Mouse (Mus musculus): ENCODE results near the gene Tgm1. TPM values are rescaled to one million over a fixed set of nuclear protein-coding genes. Genes with fewer than 3 reads are reported as not detected.

Gene Tgm1
- polyA plus RNA-seq, 1 experiment from 2014 or later = 0.14 TPM

DNA sequence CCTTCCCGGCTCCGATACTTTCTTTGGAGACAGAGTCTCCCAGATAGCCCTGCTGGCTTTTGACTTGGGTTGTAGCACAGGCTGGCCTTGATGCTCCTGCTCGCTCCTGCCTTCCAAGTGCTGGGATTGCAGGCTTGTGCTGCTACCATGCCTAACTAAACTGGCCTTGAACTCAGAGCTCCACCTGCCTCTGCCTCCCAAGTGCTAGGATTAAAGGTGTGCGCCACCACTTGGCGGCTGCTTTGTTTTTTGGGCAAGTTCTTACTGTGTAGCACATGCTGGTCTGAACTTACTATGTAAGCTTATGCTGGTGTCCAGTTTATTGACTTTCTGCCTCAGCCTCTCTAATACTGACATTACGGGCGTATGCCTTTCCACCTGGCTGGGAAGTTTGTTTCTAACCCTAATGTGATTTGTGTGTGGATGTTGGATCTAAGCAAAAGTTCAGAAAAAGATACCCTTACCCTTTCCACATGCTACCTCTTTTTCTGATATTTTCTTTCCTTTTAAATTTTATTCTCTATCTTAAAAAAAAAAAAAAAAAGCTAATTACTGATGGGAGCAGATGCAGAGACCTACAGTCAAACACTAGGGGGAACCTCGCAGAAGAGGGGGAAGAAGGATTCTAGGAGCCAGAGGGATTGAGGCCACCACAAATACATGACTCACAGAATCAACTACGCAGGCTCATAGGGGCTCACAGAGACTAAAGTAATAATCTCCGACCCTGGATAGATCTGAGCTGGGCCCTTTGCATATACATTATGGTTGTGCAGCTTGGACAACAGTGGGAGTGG lies 33.5 kb upstream of the Tgm1 start:
- Histone ChIP-seq H3K9me3 (ENCODE audit: control insufficient read depth, low read length) (no peaks in the 10 kb centered on the region), H3K4me3 (ENCODE audit: control insufficient read depth in 1 of 2, insufficient read depth in 1 of 2, low read depth in 1 of 2, low read length in 2 of 2) (no peak overlapping the region), H3K27me3 (ENCODE audit: control insufficient read depth, insufficient read depth, low read length) (no peaks in the 10 kb centered on the region), H3K9ac (ENCODE audit: low read length) (no peak overlapping the region), H3K4me2 (ENCODE audit: low read length) (0 out of 2 replicates have a peak overlapping the region, but pooled peaks have one; percentile 98), H3K27ac (replicated peaks in 1 of 2; ENCODE audit: control insufficient read depth in 1 of 2, insufficient read depth in 1 of 2, low read depth in 2 of 2, low read length in 2 of 2) (no peak overlapping the region), H3K36me3 (ENCODE audit: control insufficient read depth, insufficient read depth, low read length) (peaks cover 53% of the 10 kb centered on the region), H3K4me1 (ENCODE audit: control insufficient read depth in 2 of 2, insufficient read depth in 2 of 2, low read length in 2 of 2) (peaks cover 8 to 22% of the 10 kb centered on the region in 2 experiments; a peak in 3 of 4 replicates)
- 91% methylated on average over 10 of the region's 10 CpGs for WGBS
- ATAC-seq (ENCODE audit: insufficient number of reproducible peaks, insufficient read depth, low FRiP score, low read depth) = no peak

- H3K36me3 ChIP-seq (ENCODE audit: control insufficient read depth, insufficient read depth, low read length) = peaks cover 53% of the 10 kb centered on the region
- peak overlapping the region; percentile 98 for H3K4me2 ChIP-seq (ENCODE audit: low read length)
- WGBS = under 1% methylated on average over 31 of the region's 31 CpGs
- H3K4me1 ChIP-seq (ENCODE audit: control insufficient read depth in 2 of 2, insufficient read depth in 2 of 2, low read length in 2 of 2) = peaks cover 8 to 22% of the 10 kb centered on the region in 2 experiments; a peak in 3 of 4 replicates
- no peaks in the 10 kb centered on the region for H3K27me3 ChIP-seq (ENCODE audit: control insufficient read depth, insufficient read depth, low read length)
- ATAC-seq (ENCODE audit: insufficient number of reproducible peaks, insufficient read depth, low FRiP score, low read depth) = no peak; the same call in 1 of the 2 replicates
- H3K9ac ChIP-seq (ENCODE audit: low read length) = peak overlapping the region; percentile 91
- H3K4me3 ChIP-seq (ENCODE audit: control insufficient read depth in 1 of 2, insufficient read depth in 1 of 2, low read depth in 1 of 2, low read length in 2 of 2) = peak overlapping the region; percentile 79 to 93
- no peaks in the 10 kb centered on the region for H3K9me3 ChIP-seq (ENCODE audit: control insufficient read depth, low read length)
- peak overlapping the region in 1 of 2 experiments; percentile 44; a peak in 2 of 4 replicates for H3K27ac ChIP-seq (replicated peaks in 1 of 2; ENCODE audit: control insufficient read depth in 1 of 2, insufficient read depth in 1 of 2, low read depth in 2 of 2, low read length in 2 of 2)
Measured at GRCm38 (mm10) chr14:55745861-55746237, 32.1 kb upstream of the Tgm1 start.

DNA sequence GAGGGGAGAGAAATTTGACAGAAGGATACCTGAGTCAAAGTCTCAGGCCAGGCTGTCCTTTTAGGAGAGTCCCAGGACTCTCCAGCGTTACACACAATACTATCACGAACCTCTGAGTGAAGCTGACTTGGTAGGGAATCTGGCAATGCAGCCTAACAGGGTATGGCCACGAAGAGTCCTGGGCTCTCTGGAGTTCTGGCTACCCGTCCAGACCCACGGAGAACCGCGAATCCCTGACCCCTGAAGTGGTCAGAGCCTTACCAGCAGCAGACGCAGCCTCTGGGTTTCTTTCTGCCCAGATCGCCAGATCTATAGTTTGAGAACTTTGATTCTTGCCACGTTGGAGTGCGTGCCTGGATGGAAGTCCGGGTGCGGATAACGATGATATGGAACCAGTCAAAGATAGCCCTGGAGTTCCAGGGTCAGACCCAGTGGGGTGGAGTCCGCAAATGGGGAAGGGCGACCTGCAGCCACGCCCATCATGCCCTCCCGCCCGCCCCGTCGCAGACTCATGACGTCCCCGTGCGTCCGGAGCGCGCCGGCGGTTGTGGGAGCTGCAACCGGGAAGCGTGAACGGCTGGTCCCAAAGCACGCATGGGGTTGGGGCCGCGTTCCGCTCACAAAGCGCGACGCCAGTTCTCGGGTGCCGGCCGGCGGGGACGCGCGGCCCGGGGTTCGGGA lies 31.6 kb upstream of the Tgm1 start, which contains the start of the genes Dhrs1 and Nop9:
Gene Dhrs1, minus strand, starts transcription at position 511 of the 681 bp plus-strand sequence.
Gene Nop9, plus strand, starts transcription at position 514 of the 681 bp plus-strand sequence.
- Histone ChIP-seq H3K4me2 (ENCODE audit: low read length) (peak within 1 kb of the TSS; percentile 98), H3K9ac (ENCODE audit: low read length) (peak within 1 kb of the TSS; percentile 91), H3K27ac (replicated peaks in 1 of 2; ENCODE audit: control insufficient read depth in 1 of 2, insufficient read depth in 1 of 2, low read depth in 2 of 2, low read length in 2 of 2) (peak within 1 kb of the TSS; percentile 3 to 58; a peak in 2 of 4 replicates), H3K4me3 (ENCODE audit: control insufficient read depth in 1 of 2, insufficient read depth in 1 of 2, low read depth in 1 of 2, low read length in 2 of 2) (peak within 1 kb of the TSS; percentile 79 to 93), H3K27me3 (ENCODE audit: control insufficient read depth, insufficient read depth, low read length) (no peaks in the 10 kb centered on the region), H3K36me3 (ENCODE audit: control insufficient read depth, insufficient read depth, low read length) (peaks cover 53% of the 10 kb centered on the region), H3K9me3 (ENCODE audit: control insufficient read depth, low read length) (no peaks in the 10 kb centered on the region), H3K4me1 (ENCODE audit: control insufficient read depth in 2 of 2, insufficient read depth in 2 of 2, low read length in 2 of 2) (peaks cover 8 to 22% of the 10 kb centered on the region in 2 experiments; a peak in 3 of 4 replicates)
- 1% methylated on average over 47 of the region's 48 CpGs for WGBS
- ATAC-seq (ENCODE audit: insufficient number of reproducible peaks, insufficient read depth, low FRiP score, low read depth) = peak; percentile 86

- no peaks in the 10 kb centered on the region for H3K9me3 ChIP-seq (ENCODE audit: control insufficient read depth, low read length)
- no peak overlapping the region for H3K27ac ChIP-seq (replicated peaks in 1 of 2; ENCODE audit: control insufficient read depth in 1 of 2, insufficient read depth in 1 of 2, low read depth in 2 of 2, low read length in 2 of 2)
- H3K4me3 ChIP-seq (ENCODE audit: control insufficient read depth in 1 of 2, insufficient read depth in 1 of 2, low read depth in 1 of 2, low read length in 2 of 2) = no peak overlapping the region
- 17% methylated on average over 10 of the region's 10 CpGs for WGBS
- H3K27me3 ChIP-seq (ENCODE audit: control insufficient read depth, insufficient read depth, low read length) = no peaks in the 10 kb centered on the region
- ATAC-seq (ENCODE audit: insufficient number of reproducible peaks, insufficient read depth, low FRiP score, low read depth) = no peak
- peak overlapping the region; percentile 6 for H3K4me2 ChIP-seq (ENCODE audit: low read length)
- H3K9ac ChIP-seq (ENCODE audit: low read length) = peak overlapping the region; percentile 2
- peaks cover 8 to 22% of the 10 kb centered on the region in 2 experiments; a peak in 3 of 4 replicates for H3K4me1 ChIP-seq (ENCODE audit: control insufficient read depth in 2 of 2, insufficient read depth in 2 of 2, low read length in 2 of 2)
- H3K36me3 ChIP-seq (ENCODE audit: control insufficient read depth, insufficient read depth, low read length) = peaks cover 53% of the 10 kb centered on the region
Measured at GRCm38 (mm10) chr14:55743711-55744110, 30.0 kb upstream of the Tgm1 start.

DNA sequence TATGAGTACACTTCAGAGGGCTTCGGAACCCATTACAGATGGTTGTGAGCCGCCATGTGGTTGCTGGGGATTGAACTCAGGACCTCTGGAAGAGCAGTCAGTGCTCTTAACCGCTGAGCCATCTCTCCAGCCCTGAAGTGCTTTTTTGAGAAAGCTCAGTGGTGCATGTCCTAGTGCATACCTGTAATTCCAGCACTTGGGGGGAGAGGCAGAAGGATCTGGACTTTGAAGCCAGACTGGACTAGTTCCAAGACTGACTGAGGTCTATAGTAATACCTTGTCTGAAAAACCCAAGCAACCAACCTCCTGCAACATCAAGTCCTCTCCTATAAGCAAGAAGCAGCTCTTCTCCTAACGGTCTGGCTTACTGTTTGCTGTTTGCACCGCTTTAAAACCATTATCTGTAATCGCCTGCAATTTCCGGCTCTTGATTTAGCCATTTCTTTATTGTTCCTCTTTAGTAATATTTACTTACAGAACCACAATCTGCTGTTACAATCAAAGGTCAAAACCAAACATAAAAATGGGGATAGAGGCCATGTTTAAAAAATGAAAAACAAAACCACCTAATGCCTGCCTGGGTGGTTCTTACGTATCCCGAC lies 23.5 kb upstream of the Tgm1 start:
- no peak overlapping the region for H3K4me3 ChIP-seq (ENCODE audit: control insufficient read depth in 1 of 2, insufficient read depth in 1 of 2, low read depth in 1 of 2, low read length in 2 of 2)
- no peaks in the 10 kb centered on the region for H3K9me3 ChIP-seq (ENCODE audit: control insufficient read depth, low read length)
- H3K36me3 ChIP-seq (ENCODE audit: control insufficient read depth, insufficient read depth, low read length) = peaks cover 48% of the 10 kb centered on the region
- no peaks in the 10 kb centered on the region for H3K27me3 ChIP-seq (ENCODE audit: control insufficient read depth, insufficient read depth, low read length)
- WGBS = 85% methylated on average over 9 of the region's 9 CpGs
- H3K4me1 ChIP-seq (ENCODE audit: control insufficient read depth in 2 of 2, insufficient read depth in 2 of 2, low read length in 2 of 2) = no peaks in the 10 kb centered on the region
- no peak for ATAC-seq (ENCODE audit: insufficient number of reproducible peaks, insufficient read depth, low FRiP score, low read depth)
- H3K4me2 ChIP-seq (ENCODE audit: low read length) = no peak overlapping the region
- H3K9ac ChIP-seq (ENCODE audit: low read length) = no peak overlapping the region
- H3K27ac ChIP-seq (replicated peaks in 1 of 2; ENCODE audit: control insufficient read depth in 1 of 2, insufficient read depth in 1 of 2, low read depth in 2 of 2, low read length in 2 of 2) = no peak overlapping the region

GRCm38 (mm10) chr14:55735758-55736157 lies 22.0 kb upstream of the Tgm1 start:
- no peak for ATAC-seq (ENCODE audit: insufficient number of reproducible peaks, insufficient read depth, low FRiP score, low read depth)
- 76% methylated on average over 4 of the region's 4 CpGs for WGBS
- no peak overlapping the region for H3K4me2 ChIP-seq (ENCODE audit: low read length)

GRCm38 (mm10) chr14:55735334-55735733 lies 21.6 kb upstream of the Tgm1 start:
- Histone ChIP-seq H3K4me2 (ENCODE audit: low read length) (no peak overlapping the region), H3K4me3 (ENCODE audit: control insufficient read depth in 1 of 2, insufficient read depth in 1 of 2, low read depth in 1 of 2, low read length in 2 of 2) (no peak overlapping the region), H3K27ac (replicated peaks in 1 of 2; ENCODE audit: control insufficient read depth in 1 of 2, insufficient read depth in 1 of 2, low read depth in 2 of 2, low read length in 2 of 2) (no peak overlapping the region), H3K36me3 (ENCODE audit: control insufficient read depth, insufficient read depth, low read length) (peaks cover 29% of the 10 kb centered on the region), H3K4me1 (ENCODE audit: control insufficient read depth in 2 of 2, insufficient read depth in 2 of 2, low read length in 2 of 2) (no peaks in the 10 kb centered on the region), H3K27me3 (ENCODE audit: control insufficient read depth, insufficient read depth, low read length) (peaks cover 4% of the 10 kb centered on the region; the same call in 1 of the 2 replicates), H3K9ac (ENCODE audit: low read length) (no peak overlapping the region), H3K9me3 (ENCODE audit: control insufficient read depth, low read length) (no peaks in the 10 kb centered on the region)
- ATAC-seq (ENCODE audit: insufficient number of reproducible peaks, insufficient read depth, low FRiP score, low read depth) = no peak
- WGBS = 54% methylated on average over 3 of the region's 3 CpGs

More at GRCm38 (mm10) chr14:55735758-55736157, 22.0 kb upstream of the Tgm1 start:
- Histone ChIP-seq H3K27ac (replicated peaks in 1 of 2; ENCODE audit: control insufficient read depth in 1 of 2, insufficient read depth in 1 of 2, low read depth in 2 of 2, low read length in 2 of 2) (no peak overlapping the region), H3K9ac (ENCODE audit: low read length) (no peak overlapping the region), H3K36me3 (ENCODE audit: control insufficient read depth, insufficient read depth, low read length) (peaks cover 33% of the 10 kb centered on the region), H3K4me1 (ENCODE audit: control insufficient read depth in 2 of 2, insufficient read depth in 2 of 2, low read length in 2 of 2) (no peaks in the 10 kb centered on the region), H3K4me3 (ENCODE audit: control insufficient read depth in 1 of 2, insufficient read depth in 1 of 2, low read depth in 1 of 2, low read length in 2 of 2) (no peak overlapping the region), H3K9me3 (ENCODE audit: control insufficient read depth, low read length) (no peaks in the 10 kb centered on the region), H3K27me3 (ENCODE audit: control insufficient read depth, insufficient read depth, low read length) (peaks cover 4% of the 10 kb centered on the region; the same call in 1 of the 2 replicates)
